Mouse (Mus musculus) forebrain, embryonic 11.5 days (tissue): ENCODE measurements around the gene Olfr641. TPM values are rescaled to one million over a fixed set of nuclear protein-coding genes. Genes with fewer than 3 reads are reported as not detected.

Source experiments
- ATAC-seq: fragments of 200-750 bp; cut with Nextera tagmentation; replicated peaks from 2 replicates; pipeline ENCODE4 v1.8.0; 2017; ENCODE audit warnings: moderate TSS enrichment; ENCODE audit not compliant: low FRiP score
- DNase-seq: peaks from one replicate; pipeline ENCODE4 v3.0.0-alpha.2; 2017; ENCODE audit warnings: low spot score
- H3K27ac ChIP-seq: fragments of 300-500 bp; sonication (generic); 2 replicates; pipeline ENCODE4 v1.5.1; 2014; ENCODE audit warnings: low read depth, low read length
- H3K27me3 ChIP-seq: fragments of 300-500 bp; sonication (generic); 2 replicates; pipeline ENCODE4 v1.6.1; 2014; ENCODE audit warnings: mild to moderate bottlenecking, low read length, mixed read lengths; ENCODE audit not compliant: control insufficient read depth, insufficient read depth
- H3K36me3 ChIP-seq: fragments of 300-500 bp; sonication (generic); 2 replicates; pipeline ENCODE4 v1.6.1; 2014; ENCODE audit warnings: mild to moderate bottlenecking, low read length, moderate library complexity, mixed read lengths; ENCODE audit not compliant: control insufficient read depth, insufficient read depth
- H3K4me1 ChIP-seq: fragments of 300-500 bp; sonication (generic); replicated peaks from 2 replicates; pipeline ENCODE4 v1.6.1; 2014; ENCODE audit warnings: low read length, mixed read lengths; ENCODE audit not compliant: control insufficient read depth, insufficient read depth
- H3K4me2 ChIP-seq: fragments of 300-500 bp; sonication (generic); 2 replicates; pipeline ENCODE4 v1.6.1; 2014; ENCODE audit warnings: low read depth, mild to moderate bottlenecking, low read length, moderate library complexity, mixed read lengths; ENCODE audit not compliant: severe bottlenecking
- H3K4me3 ChIP-seq: fragments of 300-500 bp; sonication (generic); 2 replicates; pipeline ENCODE4 v1.5.1; 2014; ENCODE audit warnings: low read depth, low read length
- H3K9ac ChIP-seq: fragments of 300-500 bp; sonication (generic); 2 replicates; pipeline ENCODE4 v1.6.1; 2014; ENCODE audit warnings: low read length
- H3K9me3 ChIP-seq: fragments of 300-500 bp; sonication (generic); 2 replicates; pipeline ENCODE4 v1.6.1; 2016; ENCODE audit warnings: low read length, mixed read lengths; ENCODE audit not compliant: control insufficient read depth
- WGBS: fragments of 180-500 bp; shearing (Covaris S2); extraction: QIAGEN DNeasy Blood & Tissue Kit; methylation state at CpG from one replicate; pipeline ENCODE4 v1.1.7; 2014; 5-methylcytosine and 5-hydroxymethylcytosine counted together
- polyA plus RNA-seq: library from polyadenylated mRNA; unstranded; fragments of >200 nt; fragmentation: Nextera tagmentation; extraction: Ambion mirVana; gene quantifications from 2 replicates; pipeline ENCODE4 v1.2.1, GENCODE M21; 2014

The Olfr641 gene
- polyA plus RNA-seq, result not detected in 2 replicates

GRCm38 (mm10) chr7:104035145-104035544 lies at the start of gene Olfr641:
Olfr641 (plus strand) TSS chr7:104035445.
- Histone ChIP-seq H3K27ac (no peak within 1 kb of the TSS), H3K27me3 (no peaks in the 10 kb centered on the region), H3K9me3 (no peaks in the 10 kb centered on the region), H3K4me2 (no peak within 1 kb of the TSS), H3K4me1 (no peaks in the 10 kb centered on the region), H3K9ac (no peak within 1 kb of the TSS), H3K4me3 (no peak within 1 kb of the TSS), H3K36me3 (no peaks in the 10 kb centered on the region)
- WGBS, result 80% methylated on average over 1 of the region's 1 CpGs
- ATAC-seq (no peak), DNase-seq (no peak)

- no peak for DNase-seq
- no peak for ATAC-seq
- Histone ChIP-seq H3K36me3 (no peaks in the 10 kb centered on the region), H3K27ac (no peak within 1 kb of the TSS), H3K9me3 (no peaks in the 10 kb centered on the region), H3K4me3 (no peak within 1 kb of the TSS), H3K4me2 (no peak within 1 kb of the TSS), H3K27me3 (no peaks in the 10 kb centered on the region), H3K4me1 (no peaks in the 10 kb centered on the region), H3K9ac (no peak within 1 kb of the TSS)
These were observed 36.8 kb upstream of the Olfr641 start, which contains the start of gene Olfr638 for GRCm38 (mm10) chr7:103998446-103998845. Olfr638 (plus strand) TSS chr7:103998746.

DNA sequence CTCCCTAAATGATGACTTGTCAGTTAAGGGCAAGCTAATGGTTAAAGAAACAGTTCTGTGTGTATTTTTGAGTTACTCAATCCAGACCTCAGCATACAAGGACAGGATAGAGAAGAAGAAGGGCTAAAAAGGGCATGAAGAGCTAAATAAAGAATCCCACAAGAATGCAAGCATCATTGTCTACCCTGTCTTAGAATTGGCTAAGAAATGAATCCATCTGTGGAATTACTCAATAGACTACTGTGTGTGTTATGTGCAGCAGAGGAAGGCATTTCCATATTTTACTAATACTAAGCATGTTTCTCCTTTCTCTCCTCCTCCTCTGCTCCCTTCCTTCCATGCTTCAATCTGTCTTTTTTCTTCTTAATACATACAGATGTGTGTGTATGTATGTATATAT lies 36.1 kb upstream of the Olfr641 start:
- Histone ChIP-seq H3K27ac (no peak overlapping the region), H3K4me3 (no peak overlapping the region), H3K4me1 (no peaks in the 10 kb centered on the region), H3K9ac (no peak overlapping the region), H3K27me3 (no peaks in the 10 kb centered on the region), H3K36me3 (no peaks in the 10 kb centered on the region), H3K4me2 (no peak overlapping the region), H3K9me3 (no peaks in the 10 kb centered on the region)
- DNase-seq, result no peak
- no peak for ATAC-seq

DNA sequence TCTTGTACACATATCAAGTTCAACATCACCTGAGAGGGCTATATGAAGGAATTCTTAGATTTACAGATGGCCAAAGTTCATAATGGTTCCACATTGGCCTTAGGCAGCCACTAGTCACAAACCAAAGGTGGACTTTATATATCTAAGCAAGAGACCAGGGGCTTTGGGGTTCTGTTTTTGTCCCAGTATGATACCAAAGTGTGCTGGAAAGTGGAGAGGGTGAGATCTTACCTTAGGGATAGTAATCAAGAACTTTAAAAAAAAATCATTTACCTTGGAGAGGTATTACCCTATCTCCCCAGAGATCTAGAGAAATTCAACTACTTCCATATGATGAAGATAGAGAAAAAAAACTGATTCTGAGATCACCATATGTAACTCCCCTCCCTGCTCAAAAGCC lies 18.0 kb upstream of the Olfr641 start, which contains the start of gene Olfr639:
TSS of gene Olfr639 (minus strand) at position 101 of the 400 bp plus-strand sequence.
- no peak within 1 kb of the TSS for H3K27ac ChIP-seq
- no peak for ATAC-seq
- H3K9ac ChIP-seq, result no peak within 1 kb of the TSS
- H3K27me3 ChIP-seq, result no peaks in the 10 kb centered on the region
- no peaks in the 10 kb centered on the region for H3K4me1 ChIP-seq
- H3K4me3 ChIP-seq, result no peak within 1 kb of the TSS
- H3K4me2 ChIP-seq, result no peak within 1 kb of the TSS
- no peaks in the 10 kb centered on the region for H3K36me3 ChIP-seq
- H3K9me3 ChIP-seq, result no peaks in the 10 kb centered on the region; the same call in 1 of the 2 replicates
- no peak for DNase-seq

DNA sequence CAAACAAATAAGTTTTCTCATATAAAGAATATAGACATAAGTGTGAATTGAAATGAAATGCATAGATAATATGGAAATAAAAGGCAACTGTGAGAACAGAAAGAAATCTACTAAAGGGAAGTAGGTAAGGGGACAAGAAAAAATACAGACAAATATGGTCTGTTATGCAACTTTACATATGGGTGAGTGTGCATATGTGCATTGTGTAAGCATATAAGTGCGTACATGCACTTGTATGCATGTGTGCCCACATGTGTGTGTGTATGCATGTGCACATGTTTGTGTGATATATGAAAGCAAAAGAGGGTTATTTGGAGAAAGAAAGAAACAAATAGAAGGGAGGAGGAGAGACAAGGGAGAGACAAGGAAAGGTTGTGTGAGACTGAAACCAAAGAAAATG lies 16.3 kb upstream of the Olfr641 start:
- Histone ChIP-seq H3K4me2 (no peak overlapping the region), H3K27ac (no peak overlapping the region), H3K4me1 (no peaks in the 10 kb centered on the region), H3K4me3 (no peak overlapping the region), H3K9ac (no peak overlapping the region), H3K36me3 (no peaks in the 10 kb centered on the region), H3K27me3 (no peaks in the 10 kb centered on the region), H3K9me3 (no peaks in the 10 kb centered on the region)
- ATAC-seq (no peak), DNase-seq (no peak)
- 91% methylated on average over 1 of the region's 1 CpGs for WGBS

GRCm38 (mm10) chr7:104021651-104022050 lies 13.6 kb upstream of the Olfr641 start:
- H3K4me3 ChIP-seq, result no peak overlapping the region
- H3K9me3 ChIP-seq, result no peaks in the 10 kb centered on the region
- no peaks in the 10 kb centered on the region for H3K4me1 ChIP-seq
- H3K9ac ChIP-seq, result no peak overlapping the region
- no peaks in the 10 kb centered on the region for H3K36me3 ChIP-seq
- ATAC-seq (no peak), DNase-seq (no peak)
- no peak overlapping the region for H3K4me2 ChIP-seq
- WGBS, result 88% methylated on average over 6 of the region's 6 CpGs
- no peak overlapping the region for H3K27ac ChIP-seq
- no peaks in the 10 kb centered on the region for H3K27me3 ChIP-seq

GRCm38 (mm10) chr7:104025473-104025872 lies 9.8 kb upstream of the Olfr641 start, which contains the start of gene Olfr640:
Olfr640 (minus strand) TSS chr7:104025573.
- no peak within 1 kb of the TSS for H3K27ac ChIP-seq
- H3K4me3 ChIP-seq, result no peak within 1 kb of the TSS
- no peak for ATAC-seq
- no peak within 1 kb of the TSS for H3K9ac ChIP-seq
- H3K27me3 ChIP-seq, result no peaks in the 10 kb centered on the region
- no peaks in the 10 kb centered on the region for H3K9me3 ChIP-seq
- no peaks in the 10 kb centered on the region for H3K4me1 ChIP-seq
- no peaks in the 10 kb centered on the region for H3K36me3 ChIP-seq
- no peak within 1 kb of the TSS for H3K4me2 ChIP-seq
- DNase-seq, result no peak
- WGBS, result 86% methylated on average over 6 of the region's 6 CpGs

DNA sequence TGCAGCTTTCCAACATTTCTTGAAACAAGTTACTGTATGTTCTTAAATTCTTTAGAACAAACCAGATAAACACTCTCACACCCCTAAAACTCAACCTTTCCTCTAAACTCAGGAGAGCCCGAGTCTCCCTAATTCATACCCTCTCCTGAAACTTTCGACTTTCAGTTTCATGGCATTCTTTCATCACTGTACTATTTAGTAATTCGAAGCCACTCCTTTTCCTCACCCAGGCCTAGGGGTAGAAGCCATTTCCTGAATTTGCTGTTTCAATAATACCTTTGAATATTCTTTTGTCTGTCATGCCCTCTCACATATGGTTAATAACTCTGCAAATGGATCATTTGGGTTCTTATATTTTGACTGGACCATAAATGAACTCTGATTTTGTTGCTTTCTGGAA lies 8.3 kb upstream of the Olfr641 start:
- Histone ChIP-seq H3K27me3 (no peaks in the 10 kb centered on the region), H3K36me3 (no peaks in the 10 kb centered on the region), H3K4me3 (no peak overlapping the region), H3K4me2 (no peak overlapping the region), H3K9ac (no peak overlapping the region), H3K27ac (no peak overlapping the region), H3K4me1 (no peaks in the 10 kb centered on the region), H3K9me3 (no peaks in the 10 kb centered on the region)
- WGBS, result 81% methylated on average over 3 of the region's 3 CpGs
- DNase-seq (no peak), ATAC-seq (no peak)

DNA sequence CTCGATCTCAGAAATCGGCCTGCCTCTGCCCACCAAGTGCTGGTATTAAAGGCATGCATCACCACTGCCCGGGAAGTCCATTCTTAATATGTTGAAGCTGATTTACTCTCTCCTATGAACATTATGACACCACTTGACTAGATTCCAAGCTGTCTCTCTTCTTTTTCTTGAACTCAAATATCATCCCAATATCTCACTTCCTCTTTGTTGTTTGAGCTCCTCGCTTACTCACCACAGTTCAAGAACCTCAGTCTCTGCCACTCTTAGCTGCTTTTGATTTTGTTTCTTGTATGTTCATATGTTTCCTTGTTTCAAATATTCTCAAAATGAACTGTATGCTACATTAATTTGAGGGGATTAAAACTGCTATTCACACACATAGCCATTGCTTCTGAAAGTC lies 15.5 kb downstream of the Olfr641 start:
- Histone ChIP-seq H3K36me3 (no peaks in the 10 kb centered on the region), H3K27me3 (no peaks in the 10 kb centered on the region), H3K27ac (no peak overlapping the region), H3K4me1 (no peaks in the 10 kb centered on the region), H3K4me3 (no peak overlapping the region), H3K4me2 (no peak overlapping the region), H3K9me3 (no peaks in the 10 kb centered on the region), H3K9ac (no peak overlapping the region)
- DNase-seq (no peak), ATAC-seq (no peak)
- 91% methylated on average over 4 of the region's 4 CpGs for WGBS
